Mouse (Mus musculus) adrenal gland, postnatal 36 days (tissue): ENCODE measurements around the gene Ablim1. TPM values are rescaled to one million over a fixed set of nuclear protein-coding genes. Genes with fewer than 3 reads are reported as not detected.

Experiments
- DNase-seq, 2 experiments: peaks; one replicate each; pipeline ENCODE4 v3.0.0; 2021; ENCODE audit warnings: mixed read lengths in 1 of 2
- total RNA-seq, 2 experiments: library from RNA; stranded (reverse); gene quantifications; 2 replicates each; pipeline ENCODE4 v1.2.3; 2021

The Ablim1 gene
- total RNA-seq, 2 experiments from 2014 or later = 34.0 to 37.0 TPM

GRCm38 (mm10) chr19:57343860-57344259 is 29.1 kb upstream of the Ablim1 start:
- no peak for DNase-seq

GRCm38 (mm10) chr19:57340900-57341742 is 26.4 kb upstream of the Ablim1 start:
- DNase-seq = no peak

GRCm38 (mm10) chr19:57339281-57339864 is 24.7 kb upstream of the Ablim1 start:
- no peak for DNase-seq

GRCm38 (mm10) chr19:57335135-57335534 is 20.4 kb upstream of the Ablim1 start:
- no peak for DNase-seq

- no peak for DNase-seq
Observed at GRCm38 (mm10) chr19:57333356-57333755, 18.6 kb upstream of the Ablim1 start.

- no peak for DNase-seq
Observed at GRCm38 (mm10) chr19:57331237-57331636, 16.5 kb upstream of the Ablim1 start.

GRCm38 (mm10) chr19:57330309-57330708 is 15.6 kb upstream of the Ablim1 start:
- no peak for DNase-seq

- DNase-seq = peak; percentile 17 to 59
Observed at GRCm38 (mm10) chr19:57328792-57329191, 14.1 kb upstream of the Ablim1 start.

- DNase-seq = no peak
Observed at GRCm38 (mm10) chr19:57328269-57328668, 13.6 kb upstream of the Ablim1 start.

GRCm38 (mm10) chr19:57327679-57328078 is 13.0 kb upstream of the Ablim1 start:
- DNase-seq = no peak

GRCm38 (mm10) chr19:57325748-57326300 is 11.1 kb upstream of the Ablim1 start:
- DNase-seq = peak; percentile 61 to 78

- DNase-seq = no peak
Observed at GRCm38 (mm10) chr19:57323087-57323486, 8.4 kb upstream of the Ablim1 start.

GRCm38 (mm10) chr19:57322491-57322890 is 7.8 kb upstream of the Ablim1 start:
- DNase-seq = no peak

- no peak for DNase-seq
Observed at GRCm38 (mm10) chr19:57321839-57322238, 7.1 kb upstream of the Ablim1 start.

- no peak for DNase-seq
Observed at GRCm38 (mm10) chr19:57320656-57321382, 6.1 kb upstream of the Ablim1 start.

- no peak for DNase-seq
Observed at GRCm38 (mm10) chr19:57316597-57316996, 1.9 kb upstream of the Ablim1 start.

- DNase-seq = peak; percentile 36 to 55
Observed at GRCm38 (mm10) chr19:57315013-57315565, 370 bp upstream of the Ablim1 start.

GRCm38 (mm10) chr19:57313891-57314345 is 801 bp downstream of the Ablim1 start:
- no peak for DNase-seq

- peak in 1 of 2 experiments; percentile 42 for DNase-seq
Observed at GRCm38 (mm10) chr19:57313226-57313625, 1.5 kb downstream of the Ablim1 start.

GRCm38 (mm10) chr19:57309980-57310379 is 4.7 kb downstream of the Ablim1 start:
- DNase-seq = no peak

- no peak for DNase-seq
Observed at GRCm38 (mm10) chr19:57306601-57307000, 8.1 kb downstream of the Ablim1 start.

- DNase-seq = no peak
Observed at GRCm38 (mm10) chr19:57305972-57306371, 8.7 kb downstream of the Ablim1 start.
